Mouse (Mus musculus): ENCODE data around the gene Tmem182. TPM values are rescaled to one million over a fixed set of nuclear protein-coding genes. Genes with fewer than 3 reads are reported as not detected.

The Tmem182 gene
- total RNA-seq, 2 experiments from 2014 or later, result 0.20 TPM; not detected in 1

GRCm38 (mm10) chr1:40851286-40851685, 45.9 kb downstream of the Tmem182 start:
- Histone ChIP-seq H3K27ac (no peak overlapping the region), H3K4me3 (no peak overlapping the region)
- DNase-seq (ENCODE audit: low spot score in 2 of 2), result no peak
- no peak for TF ChIP-seq CTCF (conservative IDR thresholded peaks at IDR 0.05)

GRCm38 (mm10) chr1:40855268-40855667, 49.9 kb downstream of the Tmem182 start:
- peak in 1 of 2 experiments; percentile 29 for DNase-seq (ENCODE audit: low spot score in 2 of 2)
- no peak for TF ChIP-seq CTCF (conservative IDR thresholded peaks at IDR 0.05)
- peak overlapping the region; percentile 52; the same call in 1 of the 2 replicates for H3K27ac ChIP-seq
- H3K4me3 ChIP-seq, result no peak overlapping the region

GRCm38 (mm10) chr1:40856846-40857636, 51.6 kb downstream of the Tmem182 start:
- Histone ChIP-seq H3K4me3 (no peak overlapping the region), H3K27ac (no peak overlapping the region)
- DNase-seq (ENCODE audit: low spot score in 2 of 2), result no peak
- TF ChIP-seq CTCF (conservative IDR thresholded peaks at IDR 0.05), result no peak

- peak; percentile 56 for TF ChIP-seq CTCF (conservative IDR thresholded peaks at IDR 0.05)
Observed at GRCm38 (mm10) chr1:40865043-40865442, 59.6 kb downstream of the Tmem182 start.

GRCm38 (mm10) chr1:40867106-40867505, 61.7 kb downstream of the Tmem182 start:
- H3K4me3 ChIP-seq, result no peak overlapping the region
- TF ChIP-seq CTCF (conservative IDR thresholded peaks at IDR 0.05), result no peak
- no peak overlapping the region for H3K27ac ChIP-seq
- DNase-seq (ENCODE audit: low spot score in 2 of 2), result no peak

More at GRCm38 (mm10) chr1:40865043-40865442, 59.6 kb downstream of the Tmem182 start:
- no peak for DNase-seq (ENCODE audit: low spot score in 2 of 2)
- Histone ChIP-seq H3K4me3 (no peak overlapping the region), H3K27ac (no peak overlapping the region)

- no peak for TF ChIP-seq CTCF (conservative IDR thresholded peaks at IDR 0.05)
- Histone ChIP-seq H3K4me3 (no peak overlapping the region), H3K27ac (no peak overlapping the region)
- DNase-seq (ENCODE audit: low spot score in 2 of 2), result no peak
Observed at GRCm38 (mm10) chr1:40867651-40868050, 62.2 kb downstream of the Tmem182 start.

- peak overlapping the region; percentile 53 for H3K4me3 ChIP-seq
- H3K27ac ChIP-seq, result peak overlapping the region; percentile 55; the same call in 1 of the 2 replicates
- TF ChIP-seq CTCF (conservative IDR thresholded peaks at IDR 0.05), result no peak
- DNase-seq (ENCODE audit: low spot score in 2 of 2), result no peak
Observed at GRCm38 (mm10) chr1:40873760-40874455, 68.5 kb downstream of the Tmem182 start.

- DNase-seq (ENCODE audit: low spot score in 2 of 2), result no peak
- Histone ChIP-seq H3K27ac (peak overlapping the region; percentile 55; the same call in 1 of the 2 replicates), H3K4me3 (peak overlapping the region; percentile 53)
- TF ChIP-seq CTCF (conservative IDR thresholded peaks at IDR 0.05), result no peak
Observed at GRCm38 (mm10) chr1:40874456-40875375, 69.3 kb downstream of the Tmem182 start.

GRCm38 (mm10) chr1:40879051-40879450, 73.7 kb downstream of the Tmem182 start:
- Histone ChIP-seq H3K4me3 (no peak overlapping the region), H3K27ac (no peak overlapping the region)
- peak; percentile 88 for TF ChIP-seq CTCF (conservative IDR thresholded peaks at IDR 0.05)

GRCm38 (mm10) chr1:40879526-40879925, 74.1 kb downstream of the Tmem182 start:
- H3K27ac ChIP-seq, result no peak overlapping the region
- no peak for DNase-seq (ENCODE audit: low spot score in 2 of 2)
- TF ChIP-seq CTCF (conservative IDR thresholded peaks at IDR 0.05), result no peak
- H3K4me3 ChIP-seq, result no peak overlapping the region

More at GRCm38 (mm10) chr1:40879051-40879450, 73.7 kb downstream of the Tmem182 start:
- DNase-seq (ENCODE audit: low spot score in 2 of 2), result peak; percentile 70 to 77

- Histone ChIP-seq H3K4me3 (no peak overlapping the region), H3K27ac (no peak overlapping the region)
- DNase-seq (ENCODE audit: low spot score in 2 of 2), result no peak
- no peak; the same call in 1 of the 2 replicates for TF ChIP-seq CTCF (conservative IDR thresholded peaks at IDR 0.05)
Observed at GRCm38 (mm10) chr1:40880527-40880926, 75.1 kb downstream of the Tmem182 start.

- H3K4me3 ChIP-seq, result no peak overlapping the region
- no peak for TF ChIP-seq CTCF (conservative IDR thresholded peaks at IDR 0.05)
- DNase-seq (ENCODE audit: low spot score in 2 of 2), result no peak
- no peak overlapping the region for H3K27ac ChIP-seq
Observed at GRCm38 (mm10) chr1:40883856-40884255, 78.5 kb downstream of the Tmem182 start.

All from layer of hippocampus, adult 2 months (tissue).